Mouse (Mus musculus): ENCODE measurements around the gene AI464131. TPM values are rescaled to one million over a fixed set of nuclear protein-coding genes. Genes with fewer than 3 reads are reported as not detected.

The AI464131 gene
- polyA plus RNA-seq, 1 experiment from 2014 or later: 8.0 TPM

GRCm38 (mm10) chr4:41513714-41514113 lies 10.8 kb upstream of the AI464131 start:
- ATAC-seq (ENCODE audit: low read depth): no peak
- Histone ChIP-seq H3K4me2 (ENCODE audit: low read depth, low read length) (no peak overlapping the region), H3K4me3 (ENCODE audit: low read depth, low read length) (no peak overlapping the region), H3K36me3 (ENCODE audit: control insufficient read depth, insufficient read depth, low read length) (no peaks in the 10 kb centered on the region), H3K27me3 (ENCODE audit: control insufficient read depth, insufficient read depth, low read length) (no peaks in the 10 kb centered on the region), H3K4me1 (ENCODE audit: control insufficient read depth, insufficient read depth, low read length) (0 out of 2 replicates have a peak, but pooled peaks cover 4% of the 10 kb centered on the region), H3K9me3 (ENCODE audit: control insufficient read depth, low read length) (no peaks in the 10 kb centered on the region), H3K9ac (replicated peaks; ENCODE audit: low read depth, low read length) (no peak overlapping the region), H3K27ac (ENCODE audit: low read depth, low read length) (no peak overlapping the region)
- WGBS: 31% methylated on average over 8 of the region's 8 CpGs

DNA sequence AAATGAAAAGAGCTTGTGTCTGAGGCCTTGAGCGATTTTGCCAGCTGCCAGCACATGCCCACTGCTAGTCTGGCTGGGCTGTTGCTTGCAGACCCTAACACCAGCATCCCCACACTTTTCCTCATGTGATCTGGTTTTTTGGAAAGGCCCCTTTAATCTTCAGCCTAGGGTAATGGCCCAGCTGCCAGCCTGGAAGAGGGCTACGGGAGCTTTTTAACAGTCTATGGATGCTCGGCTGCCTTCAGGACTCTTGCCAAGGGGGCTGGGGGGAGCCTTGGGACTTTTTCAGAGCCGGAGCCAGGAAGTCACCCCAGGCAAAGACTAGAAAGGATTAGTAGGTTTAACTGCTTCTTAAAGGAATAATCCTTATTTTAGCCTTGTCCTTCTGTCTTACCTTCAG lies 10.4 kb upstream of the AI464131 start:
- Histone ChIP-seq H3K4me3 (ENCODE audit: low read depth, low read length) (no peak overlapping the region), H3K9ac (replicated peaks; ENCODE audit: low read depth, low read length) (no peak overlapping the region), H3K9me3 (ENCODE audit: control insufficient read depth, low read length) (no peaks in the 10 kb centered on the region), H3K4me2 (ENCODE audit: low read depth, low read length) (no peak overlapping the region), H3K27ac (ENCODE audit: low read depth, low read length) (no peak overlapping the region), H3K36me3 (ENCODE audit: control insufficient read depth, insufficient read depth, low read length) (no peaks in the 10 kb centered on the region), H3K27me3 (ENCODE audit: control insufficient read depth, insufficient read depth, low read length) (no peaks in the 10 kb centered on the region), H3K4me1 (ENCODE audit: control insufficient read depth, insufficient read depth, low read length) (0 out of 2 replicates have a peak, but pooled peaks cover 4% of the 10 kb centered on the region)
- peak; percentile 53; the same call in 1 of the 2 replicates for ATAC-seq (ENCODE audit: low read depth)
- WGBS: 25% methylated on average over 4 of the region's 4 CpGs

- Histone ChIP-seq H3K27me3 (ENCODE audit: control insufficient read depth, insufficient read depth, low read length) (no peaks in the 10 kb centered on the region), H3K27ac (ENCODE audit: low read depth, low read length) (no peak overlapping the region), H3K4me3 (ENCODE audit: low read depth, low read length) (no peak overlapping the region), H3K36me3 (ENCODE audit: control insufficient read depth, insufficient read depth, low read length) (no peaks in the 10 kb centered on the region), H3K9ac (replicated peaks; ENCODE audit: low read depth, low read length) (no peak overlapping the region), H3K9me3 (ENCODE audit: control insufficient read depth, low read length) (no peaks in the 10 kb centered on the region), H3K4me1 (ENCODE audit: control insufficient read depth, insufficient read depth, low read length) (peaks cover 10% of the 10 kb centered on the region; the same call in 1 of the 2 replicates), H3K4me2 (ENCODE audit: low read depth, low read length) (peak overlapping the region; percentile 78; the same call in 1 of the 2 replicates)
- WGBS: 47% methylated on average over 7 of the region's 7 CpGs
- ATAC-seq (ENCODE audit: low read depth): no peak
Observed at GRCm38 (mm10) chr4:41507998-41508397, 5.1 kb upstream of the AI464131 start.

DNA sequence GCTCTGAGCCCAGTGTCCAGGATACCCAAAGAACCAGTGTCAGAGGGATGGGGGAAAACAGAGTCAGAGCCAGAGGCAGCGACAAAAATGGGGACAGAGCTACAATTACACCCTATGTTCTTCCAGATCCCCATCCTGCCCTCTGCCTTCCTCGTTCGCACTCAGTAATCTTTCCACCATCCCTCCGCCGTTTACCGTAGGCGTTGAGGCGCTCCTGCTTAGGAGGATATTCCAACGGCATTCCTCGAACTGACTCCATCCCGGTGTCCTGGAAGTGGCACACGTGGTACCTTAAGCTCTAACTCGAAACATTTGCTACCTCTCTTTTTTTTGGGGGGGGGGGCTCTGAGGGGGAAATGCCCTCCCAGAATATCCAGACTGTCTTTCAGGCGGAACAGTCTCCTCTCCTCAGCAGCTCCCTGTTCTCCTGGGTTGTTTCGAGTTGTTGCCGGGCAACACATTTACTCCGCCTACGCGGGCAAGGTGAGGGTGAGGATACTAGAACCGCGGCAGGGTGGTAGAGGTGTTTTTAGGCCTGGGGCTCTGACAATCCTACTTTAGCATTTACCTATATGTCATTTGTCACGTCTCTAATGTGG lies 4.5 kb upstream of the AI464131 start:
- H3K9ac ChIP-seq (replicated peaks; ENCODE audit: low read depth, low read length): peak overlapping the region; percentile 66
- no peaks in the 10 kb centered on the region for H3K9me3 ChIP-seq (ENCODE audit: control insufficient read depth, low read length)
- H3K27ac ChIP-seq (ENCODE audit: low read depth, low read length): peak overlapping the region; percentile 24
- H3K36me3 ChIP-seq (ENCODE audit: control insufficient read depth, insufficient read depth, low read length): no peaks in the 10 kb centered on the region
- 2% methylated on average over 22 of the region's 22 CpGs for WGBS
- H3K4me1 ChIP-seq (ENCODE audit: control insufficient read depth, insufficient read depth, low read length): peaks cover 12% of the 10 kb centered on the region; the same call in 1 of the 2 replicates
- H3K4me3 ChIP-seq (ENCODE audit: low read depth, low read length): peak overlapping the region; percentile 35
- peak overlapping the region; percentile 78 for H3K4me2 ChIP-seq (ENCODE audit: low read depth, low read length)
- no peaks in the 10 kb centered on the region for H3K27me3 ChIP-seq (ENCODE audit: control insufficient read depth, insufficient read depth, low read length)
- peak; percentile 4 for ATAC-seq (ENCODE audit: low read depth)

- Histone ChIP-seq H3K4me2 (ENCODE audit: low read depth, low read length) (peak overlapping the region; percentile 78), H3K4me1 (ENCODE audit: control insufficient read depth, insufficient read depth, low read length) (peaks cover 15% of the 10 kb centered on the region; the same call in 1 of the 2 replicates), H3K27me3 (ENCODE audit: control insufficient read depth, insufficient read depth, low read length) (no peaks in the 10 kb centered on the region), H3K4me3 (ENCODE audit: low read depth, low read length) (peak overlapping the region; percentile 35), H3K27ac (ENCODE audit: low read depth, low read length) (peak overlapping the region; percentile 24), H3K36me3 (ENCODE audit: control insufficient read depth, insufficient read depth, low read length) (no peaks in the 10 kb centered on the region), H3K9me3 (ENCODE audit: control insufficient read depth, low read length) (no peaks in the 10 kb centered on the region), H3K9ac (replicated peaks; ENCODE audit: low read depth, low read length) (peak overlapping the region; percentile 66)
- 0% methylated on average over 29 of the region's 29 CpGs for WGBS
- ATAC-seq (ENCODE audit: low read depth): peak; percentile 78
Observed at GRCm38 (mm10) chr4:41506906-41507305, 4.0 kb upstream of the AI464131 start.

GRCm38 (mm10) chr4:41506156-41506555 lies 3.3 kb upstream of the AI464131 start:
- H3K4me3 ChIP-seq (ENCODE audit: low read depth, low read length): no peak overlapping the region
- H3K27me3 ChIP-seq (ENCODE audit: control insufficient read depth, insufficient read depth, low read length): no peaks in the 10 kb centered on the region; the same call in 1 of the 2 replicates
- WGBS: 10% methylated on average over 13 of the region's 13 CpGs
- H3K27ac ChIP-seq (ENCODE audit: low read depth, low read length): no peak overlapping the region
- peak overlapping the region; percentile 78; the same call in 1 of the 2 replicates for H3K4me2 ChIP-seq (ENCODE audit: low read depth, low read length)
- no peaks in the 10 kb centered on the region for H3K36me3 ChIP-seq (ENCODE audit: control insufficient read depth, insufficient read depth, low read length)
- no peaks in the 10 kb centered on the region for H3K9me3 ChIP-seq (ENCODE audit: control insufficient read depth, low read length)
- peaks cover 15% of the 10 kb centered on the region; the same call in 1 of the 2 replicates for H3K4me1 ChIP-seq (ENCODE audit: control insufficient read depth, insufficient read depth, low read length)
- ATAC-seq (ENCODE audit: low read depth): no peak
- H3K9ac ChIP-seq (replicated peaks; ENCODE audit: low read depth, low read length): no peak overlapping the region

GRCm38 (mm10) chr4:41505131-41505551 lies 2.3 kb upstream of the AI464131 start:
- no peak overlapping the region for H3K4me3 ChIP-seq (ENCODE audit: low read depth, low read length)
- no peaks in the 10 kb centered on the region for H3K36me3 ChIP-seq (ENCODE audit: control insufficient read depth, insufficient read depth, low read length)
- H3K27ac ChIP-seq (ENCODE audit: low read depth, low read length): no peak overlapping the region
- ATAC-seq (ENCODE audit: low read depth): no peak
- no peaks in the 10 kb centered on the region for H3K9me3 ChIP-seq (ENCODE audit: control insufficient read depth, low read length)
- H3K4me2 ChIP-seq (ENCODE audit: low read depth, low read length): no peak overlapping the region
- H3K9ac ChIP-seq (replicated peaks; ENCODE audit: low read depth, low read length): no peak overlapping the region
- 51% methylated on average over 11 of the region's 11 CpGs for WGBS
- peaks cover 3% of the 10 kb centered on the region; the same call in 1 of the 2 replicates for H3K27me3 ChIP-seq (ENCODE audit: control insufficient read depth, insufficient read depth, low read length)
- H3K4me1 ChIP-seq (ENCODE audit: control insufficient read depth, insufficient read depth, low read length): peaks cover 15% of the 10 kb centered on the region; the same call in 1 of the 2 replicates

- ATAC-seq (ENCODE audit: low read depth): no peak
- Histone ChIP-seq H3K36me3 (ENCODE audit: control insufficient read depth, insufficient read depth, low read length) (no peaks in the 10 kb centered on the region), H3K4me2 (ENCODE audit: low read depth, low read length) (no peak overlapping the region), H3K9ac (replicated peaks; ENCODE audit: low read depth, low read length) (no peak overlapping the region), H3K4me1 (ENCODE audit: control insufficient read depth, insufficient read depth, low read length) (peaks cover 15% of the 10 kb centered on the region; the same call in 1 of the 2 replicates), H3K9me3 (ENCODE audit: control insufficient read depth, low read length) (no peaks in the 10 kb centered on the region), H3K4me3 (ENCODE audit: low read depth, low read length) (no peak overlapping the region), H3K27ac (ENCODE audit: low read depth, low read length) (no peak overlapping the region), H3K27me3 (ENCODE audit: control insufficient read depth, insufficient read depth, low read length) (peaks cover 8% of the 10 kb centered on the region)
- 76% methylated on average over 5 of the region's 5 CpGs for whole genome bisulfite sequencing
Observed at GRCm38 (mm10) chr4:41504325-41504724, 1.4 kb upstream of the AI464131 start.

GRCm38 (mm10) chr4:41502171-41502940 lies 520 bp downstream of the AI464131 start:
- Histone ChIP-seq H3K36me3 (ENCODE audit: control insufficient read depth, insufficient read depth, low read length) (no peaks in the 10 kb centered on the region), H3K9me3 (ENCODE audit: control insufficient read depth, low read length) (no peaks in the 10 kb centered on the region), H3K4me2 (ENCODE audit: low read depth, low read length) (peak overlapping the region; percentile 48), H3K4me3 (ENCODE audit: low read depth, low read length) (peak overlapping the region; percentile 23), H3K4me1 (ENCODE audit: control insufficient read depth, insufficient read depth, low read length) (peaks cover 29% of the 10 kb centered on the region; the same call in 1 of the 2 replicates), H3K27me3 (ENCODE audit: control insufficient read depth, insufficient read depth, low read length) (peaks cover 25% of the 10 kb centered on the region), H3K27ac (ENCODE audit: low read depth, low read length) (no peak overlapping the region), H3K9ac (replicated peaks; ENCODE audit: low read depth, low read length) (no peak overlapping the region)
- peak; percentile 18; the same call in 1 of the 2 replicates for ATAC-seq (ENCODE audit: low read depth)
- WGBS: 6% methylated on average over 20 of the region's 20 CpGs

All from neural tube, embryonic 14.5 days (tissue).